Mouse (Mus musculus): ENCODE measurements around the gene Magi1.

GRCm38 (mm10) chr6:94164753-94165536 lies 118.8 kb downstream of the Magi1 start:
- TF ChIP-seq CTCF (IDR thresholded peaks at IDR 0.05; ENCODE audit: borderline replicate concordance, insufficient read depth, low read length) (no peak), POLR2A (IDR thresholded peaks at IDR 0.05; ENCODE audit: low read depth, low read length) (no peak)
